Mouse (Mus musculus) brain, embryonic 14.5 days (tissue): Measurements from ENCODE around the gene Dab1.

ENCODE experiments used
- CTCF ChIP-seq: fragments of 200-500 bp; IDR thresholded peaks from 2 replicates; pipeline ENCODE4 v1.5.1; 2012; ENCODE audit warnings: inconsistent platforms, mild to moderate bottlenecking, moderate library complexity, borderline replicate concordance; ENCODE audit not compliant: insufficient read depth, insufficient read length; ENCODE audit errors: extremely low read depth
- POLR2A ChIP-seq: fragments of 200-500 bp; IDR thresholded peaks from 2 replicates; pipeline ENCODE4 v1.6.1; 2012; ENCODE audit warnings: mild to moderate bottlenecking, inconsistent platforms, borderline replicate concordance; ENCODE audit not compliant: poor library complexity, insufficient read depth, insufficient read length, severe bottlenecking; ENCODE audit errors: extremely low read depth

- no peak for TF ChIP-seq CTCF
- no peak for TF ChIP-seq POLR2A
These were observed 389.2 kb downstream of the Dab1 start for GRCm38 (mm10) chr4:104008406-104008805.
